Mouse (Mus musculus) heart, postnatal 0 days (tissue): ENCODE measurements at regions not wholly inside any gene's neighbourhood (a gene's known extent, or its start where the extent isn't known, plus 50 kb on each side); places are given as distances from the start of the nearest gene placed in this dataset.

Source experiments
- CTCF ChIP-seq: IDR thresholded peaks from 2 replicates; pipeline ENCODE4 v1.5.1; 2016; ENCODE audit warnings: antibody characterized with exemption, control low read depth, low read depth
- EP300 ChIP-seq: IDR thresholded peaks from 2 replicates; pipeline ENCODE4 v1.6.1; 2016; ENCODE audit warnings: antibody characterized with exemption, low read depth

DNA sequence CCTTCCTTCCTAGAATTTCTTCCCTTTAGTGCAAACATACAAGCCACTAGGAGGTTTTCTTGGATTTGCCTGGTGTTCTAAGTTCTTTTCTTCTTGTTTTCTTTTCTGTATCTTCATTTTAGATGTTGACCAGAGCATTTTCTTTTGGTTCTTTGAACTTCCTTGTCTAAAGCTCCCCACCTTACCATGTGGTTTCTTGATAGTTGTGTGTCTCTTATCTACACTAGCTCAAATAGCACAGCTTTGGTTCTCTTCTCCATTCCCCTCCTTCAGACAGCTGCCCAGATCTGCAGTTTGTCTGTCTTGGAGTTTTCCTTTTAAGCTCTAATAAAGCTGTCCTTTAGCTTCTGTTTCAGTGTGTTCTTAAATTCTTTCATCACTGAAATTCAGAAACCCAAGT is 123.0 kb upstream of the Xrcc4 start:
- no peak for TF ChIP-seq EP300
- no peak for TF ChIP-seq CTCF
